Mouse (Mus musculus) E14TG2a.4 (cell line): Measurements from ENCODE around the gene Asb2.

Experiments used
- H3K27me3 ChIP-seq: 2 replicates; pipeline ENCODE4 v1.6.1; 2014; ENCODE audit warnings: low read length, control low read depth; ENCODE audit not compliant: insufficient read depth
- H3K36me3 ChIP-seq: 2 replicates; pipeline ENCODE4 v1.6.1; 2014; ENCODE audit warnings: low read length, control low read depth; ENCODE audit not compliant: insufficient read depth
- H3K4me1 ChIP-seq: replicated peaks from 2 replicates; pipeline ENCODE4 v1.6.1; 2014; ENCODE audit warnings: low read depth, low read length, control low read depth
- H3K4me3 ChIP-seq: replicated peaks from 2 replicates; pipeline ENCODE4 v1.5.1; 2014; ENCODE audit warnings: mild to moderate bottlenecking, low read length
- H3K9me3 ChIP-seq: 2 replicates; pipeline ENCODE4 v1.6.1; 2014; ENCODE audit warnings: low read length, control low read depth
- CTCF ChIP-seq: conservative IDR thresholded peaks from 2 replicates; pipeline ENCODE4 v1.5.1; 2014; ENCODE audit warnings: low read length
- NANOG ChIP-seq: IDR thresholded peaks from 2 replicates; pipeline ENCODE4 v1.6.1; 2014; ENCODE audit warnings: borderline replicate concordance, low read length, mixed read lengths
- POU5F1 ChIP-seq: IDR thresholded peaks from 2 replicates; pipeline ENCODE4 v1.6.1; 2014; ENCODE audit warnings: low read length, borderline replicate concordance

Asb2 gene

GRCm38 (mm10) chr12:103283411-103283810 is 72.4 kb downstream of the Asb2 start:
- Histone ChIP-seq H3K9me3 (peaks cover 12% of the 10 kb centered on the region), H3K4me3 (no peak overlapping the region), H3K36me3 (no peaks in the 10 kb centered on the region), H3K27me3 (no peaks in the 10 kb centered on the region; the same call in 1 of the 2 replicates), H3K4me1 (no peaks in the 10 kb centered on the region)
- TF ChIP-seq NANOG (no peak), POU5F1 (no peak), CTCF (no peak)

- H3K27me3 ChIP-seq = no peaks in the 10 kb centered on the region; the same call in 1 of the 2 replicates
- no peaks in the 10 kb centered on the region for H3K4me1 ChIP-seq
- no peak overlapping the region for H3K4me3 ChIP-seq
- peaks cover 17% of the 10 kb centered on the region for H3K9me3 ChIP-seq
- no peaks in the 10 kb centered on the region for H3K36me3 ChIP-seq
- TF ChIP-seq CTCF (no peak), POU5F1 (no peak), NANOG (no peak)
Observed at GRCm38 (mm10) chr12:103282936-103283335, 72.9 kb downstream of the Asb2 start.

DNA sequence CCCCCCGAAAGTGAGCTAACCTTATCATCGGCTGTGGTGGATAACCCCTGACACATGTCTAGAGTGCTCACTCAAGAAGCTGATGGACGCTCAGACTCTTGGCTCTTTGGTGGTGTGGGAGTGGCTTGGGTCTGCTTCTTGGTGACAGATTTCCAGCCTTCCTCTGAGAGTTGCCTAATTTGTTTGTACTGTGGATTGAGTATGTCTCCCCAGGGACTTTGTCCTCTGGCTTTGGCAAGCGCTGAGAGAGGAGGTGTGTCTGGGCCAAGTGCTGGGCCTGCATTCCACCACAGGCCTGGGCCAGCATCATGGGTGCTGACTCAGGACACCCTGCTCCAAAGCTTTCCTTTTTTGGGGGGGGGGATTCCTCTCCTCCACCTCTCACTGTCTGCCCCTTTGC is 73.9 kb downstream of the Asb2 start:
- no peaks in the 10 kb centered on the region; the same call in 1 of the 2 replicates for H3K27me3 ChIP-seq
- H3K36me3 ChIP-seq = no peaks in the 10 kb centered on the region
- no peak overlapping the region for H3K4me3 ChIP-seq
- TF ChIP-seq CTCF (no peak), POU5F1 (no peak), NANOG (no peak)
- no peaks in the 10 kb centered on the region for H3K4me1 ChIP-seq
- peaks cover 27% of the 10 kb centered on the region for H3K9me3 ChIP-seq

DNA sequence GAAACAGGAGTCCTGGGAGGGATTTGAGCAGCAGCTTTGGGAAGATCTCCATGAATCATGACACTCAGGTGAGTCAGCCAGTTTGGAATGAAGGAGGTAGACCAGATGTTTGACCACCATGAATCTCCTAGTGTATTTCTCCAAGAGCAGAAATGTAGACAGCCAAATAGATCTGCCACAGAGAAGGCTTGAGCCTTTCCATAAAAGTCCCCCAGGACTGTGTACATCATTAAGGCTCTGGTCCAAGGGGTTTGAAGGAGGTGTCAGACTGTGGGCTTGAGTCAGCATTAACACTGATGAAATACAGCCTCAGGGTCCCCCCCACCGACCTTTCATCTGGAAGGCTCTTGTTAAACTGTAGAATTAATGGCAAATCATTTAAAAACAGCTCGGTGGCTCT is 74.3 kb downstream of the Asb2 start:
- H3K9me3 ChIP-seq = peaks cover 29% of the 10 kb centered on the region
- no peaks in the 10 kb centered on the region; the same call in 1 of the 2 replicates for H3K27me3 ChIP-seq
- no peaks in the 10 kb centered on the region for H3K4me1 ChIP-seq
- H3K4me3 ChIP-seq = no peak overlapping the region
- no peaks in the 10 kb centered on the region for H3K36me3 ChIP-seq
- no peak for TF ChIP-seq POU5F1
- no peak for TF ChIP-seq CTCF
- no peak for TF ChIP-seq NANOG

GRCm38 (mm10) chr12:103276422-103276821 is 79.4 kb downstream of the Asb2 start:
- no peak for TF ChIP-seq POU5F1
- TF ChIP-seq NANOG = no peak
- no peak for TF ChIP-seq CTCF

GRCm38 (mm10) chr12:103273732-103274131 is 82.1 kb downstream of the Asb2 start:
- no peaks in the 10 kb centered on the region for H3K36me3 ChIP-seq
- no peak overlapping the region for H3K4me3 ChIP-seq
- peaks cover 4% of the 10 kb centered on the region; the same call in 1 of the 2 replicates for H3K27me3 ChIP-seq
- peaks cover 20% of the 10 kb centered on the region for H3K9me3 ChIP-seq
- TF ChIP-seq CTCF = no peak
- no peaks in the 10 kb centered on the region for H3K4me1 ChIP-seq

More at GRCm38 (mm10) chr12:103276422-103276821, 79.4 kb downstream of the Asb2 start:
- H3K36me3 ChIP-seq = no peaks in the 10 kb centered on the region
- H3K4me1 ChIP-seq = no peaks in the 10 kb centered on the region
- H3K9me3 ChIP-seq = peaks cover 29% of the 10 kb centered on the region
- no peak overlapping the region for H3K4me3 ChIP-seq
- H3K27me3 ChIP-seq = no peaks in the 10 kb centered on the region

GRCm38 (mm10) chr12:103273051-103273450 is 82.8 kb downstream of the Asb2 start:
- Histone ChIP-seq H3K9me3 (peaks cover 14% of the 10 kb centered on the region), H3K27me3 (peaks cover 6% of the 10 kb centered on the region; the same call in 1 of the 2 replicates), H3K36me3 (no peaks in the 10 kb centered on the region), H3K4me3 (no peak overlapping the region), H3K4me1 (no peaks in the 10 kb centered on the region)
- TF ChIP-seq NANOG = no peak
- no peak for TF ChIP-seq POU5F1
- TF ChIP-seq CTCF = no peak

- no peak for TF ChIP-seq POU5F1
- TF ChIP-seq CTCF = no peak
- TF ChIP-seq NANOG = no peak
- H3K4me1 ChIP-seq = peaks cover 3% of the 10 kb centered on the region; the same call in 1 of the 2 replicates
- peaks cover 6% of the 10 kb centered on the region; the same call in 1 of the 2 replicates for H3K27me3 ChIP-seq
- peaks cover 5% of the 10 kb centered on the region; the same call in 1 of the 2 replicates for H3K9me3 ChIP-seq
- no peak overlapping the region for H3K4me3 ChIP-seq
- no peaks in the 10 kb centered on the region for H3K36me3 ChIP-seq
Observed at GRCm38 (mm10) chr12:103272176-103272575, 83.6 kb downstream of the Asb2 start.
